Mouse (Mus musculus) liver, embryonic 14.5 days (tissue): ENCODE measurements around the gene Pik3r3. TPM values are rescaled to one million over a fixed set of nuclear protein-coding genes. Genes with fewer than 3 reads are reported as not detected.
A peak's percentile ranks its signal among the peaks of the same experiment; 100 is the strongest.

Experiments used
- ATAC-seq: fragments of 200-750 bp; cut with Nextera tagmentation; 2 replicates; pipeline ENCODE4 v1.8.0; 2017; ENCODE audit warnings: moderate number of reproducible peaks, mild to moderate bottlenecking, moderate library complexity; ENCODE audit not compliant: insufficient read depth
- DNase-seq, 3 experiments: peaks; one replicate each; pipeline ENCODE4 v3.0.0-alpha.2; 2012 to 2013; ENCODE audit warnings: low read depth in 3 of 3, low spot score in 3 of 3
- H3K27ac ChIP-seq: fragments of 300-500 bp; sonication (generic); 2 replicates; pipeline ENCODE4 v1.5.1; 2014; ENCODE audit warnings: moderate library complexity, mild to moderate bottlenecking, control low read depth, inconsistent platforms
- H3K27me3 ChIP-seq: fragments of 300-500 bp; sonication (generic); 2 replicates; pipeline ENCODE4 v1.6.1; 2014; ENCODE audit warnings: mild to moderate bottlenecking, low read length, moderate library complexity; ENCODE audit not compliant: control insufficient read depth, insufficient read depth
- H3K36me3 ChIP-seq: fragments of 300-500 bp; sonication (generic); replicated peaks from 2 replicates; pipeline ENCODE4 v1.6.1; 2014; ENCODE audit warnings: low read depth; ENCODE audit not compliant: control insufficient read depth, insufficient read depth
- H3K4me1 ChIP-seq, 2 experiments: fragments of 200-500 bp in 1 of 2; fragments of 300-500 bp in 1 of 2; sonication (generic) in 1 of 2; replicated peaks; 2 replicates each; pipeline ENCODE4 v1.6.1; 2012 to 2014; ENCODE audit warnings: antibody characterized with exemption in 1 of 2, inconsistent platforms in 1 of 2, low read length in 1 of 2; ENCODE audit not compliant: control insufficient read depth in 2 of 2, insufficient read depth in 2 of 2
- H3K4me2 ChIP-seq: fragments of 300-500 bp; sonication (generic); 2 replicates; pipeline ENCODE4 v1.6.1; 2014; ENCODE audit warnings: low read depth, mild to moderate bottlenecking, control low read depth, moderate library complexity
- H3K4me3 ChIP-seq, 2 experiments: fragments of 200-500 bp in 1 of 2; fragments of 300-500 bp in 1 of 2; sonication (generic) in 1 of 2; 2 replicates each; pipeline ENCODE4 v1.5.1; 2012 to 2014; ENCODE audit warnings: low read depth in 2 of 2, low read length in 2 of 2, mild to moderate bottlenecking in 2 of 2, control low read depth in 1 of 2, inconsistent platforms in 1 of 2, moderate library complexity in 1 of 2; ENCODE audit not compliant: insufficient read depth in 1 of 2
- H3K9ac ChIP-seq: fragments of 300-500 bp; sonication (generic); replicated peaks from 2 replicates; pipeline ENCODE4 v1.6.1; 2014; ENCODE audit warnings: mild to moderate bottlenecking, control low read depth, moderate library complexity
- H3K9me3 ChIP-seq: fragments of 300-500 bp; sonication (generic); 2 replicates; pipeline ENCODE4 v1.6.1; 2016; ENCODE audit warnings: low read length, mixed read lengths; ENCODE audit not compliant: control insufficient read depth
- CTCF ChIP-seq: IDR thresholded peaks from 2 replicates; pipeline ENCODE4 v1.5.1; 2016; ENCODE audit warnings: antibody characterized with exemption, low read depth, control low read depth
- EP300 ChIP-seq: IDR thresholded peaks from 2 replicates; pipeline ENCODE4 v1.6.1; 2016; ENCODE audit warnings: antibody characterized with exemption, low read depth
- WGBS: fragments of 180-500 bp; shearing (Covaris S2); extraction: QIAGEN DNeasy Blood & Tissue Kit; methylation state at CpG from one replicate; pipeline ENCODE4 v1.1.7; 2014; ENCODE audit not compliant: insufficient replicate concordance; 5-methylcytosine and 5-hydroxymethylcytosine counted together
- polyA plus RNA-seq, 2 experiments: library from polyadenylated mRNA; depleted of rRNA in 1 of 2; stranded (reverse) in 1 of 2; unstranded in 1 of 2; fragments of >200 nt; fragmentation: Nextera tagmentation in 1 of 2; extraction: Ambion mirVana in 1 of 2; gene quantifications; 2 replicates each; pipeline versions ENCODE4 v1.2.1 to v1.2.3; 2012 to 2014

Gene Pik3r3
- polyA plus RNA-seq, 2 experiments: 0.57 to 0.89 TPM

- WGBS: 89% methylated on average over 4 of the region's 4 CpGs
- Histone ChIP-seq H3K9ac (no peak overlapping the region), H3K4me2 (no peak overlapping the region), H3K36me3 (peaks cover 3% of the 10 kb centered on the region), H3K4me1 (no peaks in the 10 kb centered on the region), H3K27me3 (no peaks in the 10 kb centered on the region), H3K4me3 (no peak overlapping the region), H3K9me3 (no peaks in the 10 kb centered on the region), H3K27ac (no peak overlapping the region)
- ATAC-seq (no peak), DNase-seq (no peak)
- no peak for TF ChIP-seq CTCF
- no peak for TF ChIP-seq EP300
These were observed 96.2 kb downstream of the Pik3r3 start for GRCm38 (mm10) chr4:116317575-116317974.

- TF ChIP-seq CTCF (no peak), EP300 (no peak)
- Histone ChIP-seq H3K4me1 (no peaks in the 10 kb centered on the region), H3K27ac (no peak overlapping the region), H3K9ac (no peak overlapping the region), H3K27me3 (no peaks in the 10 kb centered on the region), H3K9me3 (no peaks in the 10 kb centered on the region), H3K4me3 (no peak overlapping the region), H3K4me2 (no peak overlapping the region), H3K36me3 (peaks cover 3% of the 10 kb centered on the region)
- DNase-seq (no peak), ATAC-seq (no peak)
- 80% methylated on average over 6 of the region's 6 CpGs for WGBS
These were observed 100.7 kb downstream of the Pik3r3 start for GRCm38 (mm10) chr4:116322127-116322526.

- whole genome bisulfite sequencing: 81% methylated on average over 3 of the region's 3 CpGs
- Histone ChIP-seq H3K27ac (no peak overlapping the region), H3K4me2 (no peak overlapping the region), H3K4me3 (no peak overlapping the region), H3K9ac (no peak overlapping the region), H3K9me3 (no peaks in the 10 kb centered on the region), H3K4me1 (no peaks in the 10 kb centered on the region), H3K27me3 (no peaks in the 10 kb centered on the region), H3K36me3 (no peaks in the 10 kb centered on the region; the same call in 1 of the 2 replicates)
- DNase-seq (no peak), ATAC-seq (no peak)
- no peak for TF ChIP-seq CTCF
These were observed 107.8 kb downstream of the Pik3r3 start for GRCm38 (mm10) chr4:116329256-116329655.

GRCm38 (mm10) chr4:116336294-116336693 lies 114.9 kb downstream of the Pik3r3 start:
- Histone ChIP-seq H3K36me3 (no peaks in the 10 kb centered on the region), H3K4me2 (no peak overlapping the region), H3K4me1 (no peaks in the 10 kb centered on the region), H3K9ac (no peak overlapping the region), H3K27ac (no peak overlapping the region), H3K27me3 (no peaks in the 10 kb centered on the region), H3K9me3 (no peaks in the 10 kb centered on the region), H3K4me3 (no peak overlapping the region)
- WGBS: 70% methylated on average over 1 of the region's 1 CpGs
- DNase-seq (no peak), ATAC-seq (no peak)
- TF ChIP-seq CTCF: no peak
- TF ChIP-seq EP300: no peak

GRCm38 (mm10) chr4:116342119-116342518 lies 120.7 kb downstream of the Pik3r3 start:
- no peaks in the 10 kb centered on the region for H3K36me3 ChIP-seq
- H3K4me1 ChIP-seq: no peaks in the 10 kb centered on the region
- peak in 2 of 3 experiments; percentile 9 to 10 for DNase-seq
- H3K9ac ChIP-seq: no peak overlapping the region
- TF ChIP-seq CTCF (peak; percentile 63), EP300 (no peak)
- ATAC-seq: no peak
- no peak overlapping the region for H3K4me2 ChIP-seq
- no peak overlapping the region for H3K27ac ChIP-seq
- H3K4me3 ChIP-seq: no peak overlapping the region
- H3K27me3 ChIP-seq: no peaks in the 10 kb centered on the region
- no peaks in the 10 kb centered on the region for H3K9me3 ChIP-seq
